26 mouse cellular contexts compared by ENCODE assay signal in the genomic region with DNA sequence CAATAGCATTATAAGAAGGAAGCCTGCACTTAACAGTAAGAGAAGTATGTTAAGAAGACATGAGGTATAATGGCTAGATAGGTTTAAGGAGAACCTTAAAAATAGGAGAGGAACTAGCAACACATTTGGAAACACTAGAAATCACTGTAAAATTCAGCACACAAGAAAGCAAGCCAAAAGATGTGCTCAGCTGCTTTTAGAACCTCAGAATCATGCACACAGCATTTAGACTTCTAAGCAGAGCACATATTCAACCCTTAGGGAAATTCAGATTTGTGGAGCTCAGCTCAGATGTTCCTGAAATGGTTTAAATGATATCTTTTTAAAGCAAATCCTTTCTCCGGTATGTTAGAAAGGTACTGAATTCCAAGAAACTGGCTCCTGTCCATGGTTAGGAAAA.
"Had no signal": no experiment of that assay in that cellular context is flagged by ENCODE, and none has a peak within 500 bp of the region (broad histone marks: within the 10 kb centered on the region; RNA-seq: fewer than 3 reads in every experiment).

No protein-coding gene starts in this region.

- DNase-seq: forebrain, postnatal 0 days; gastrocnemius, postnatal 14 days; gastrocnemius, postnatal 36 days; heart, adult 11 months; heart, adult 2 months; heart, postnatal 14 days; heart, postnatal 36 days; kidney, adult 11 months; kidney, adult 2 months; kidney, adult 9 months; kidney, postnatal 14 days; kidney, postnatal 36 days; layer of hippocampus, postnatal 36 days; left cerebral cortex, postnatal 4 days had no signal

- H3K4me2 ChIP-seq: heart, embryonic 11.5 days; heart, embryonic 13.5 days; heart, embryonic 15.5 days; hindbrain, embryonic 13.5 days; hindbrain, embryonic 15.5 days; kidney, embryonic 15.5 days; limb, embryonic 13.5 days; limb, embryonic 15.5 days; liver, embryonic 12.5 days had no signal

- H3K36me3 ChIP-seq: hindbrain, embryonic 13.5 days; kidney, embryonic 15.5 days; limb, embryonic 13.5 days; limb, embryonic 15.5 days; liver, embryonic 12.5 days had no signal

- H3K9me3 ChIP-seq: heart, embryonic 13.5 days; heart, embryonic 15.5 days; hindbrain, embryonic 13.5 days; hindbrain, embryonic 15.5 days; kidney, embryonic 15.5 days; limb, embryonic 13.5 days; limb, embryonic 15.5 days; liver, embryonic 12.5 days had no signal

- H3K4me3 ChIP-seq: heart, adult 2 months; heart, embryonic 13.5 days; heart, embryonic 15.5 days; hindbrain, embryonic 13.5 days; hindbrain, embryonic 15.5 days; kidney, embryonic 15.5 days; limb, embryonic 13.5 days; limb, embryonic 15.5 days; liver, embryonic 12.5 days had no signal

- H3K27me3 ChIP-seq: heart, embryonic 13.5 days; heart, embryonic 15.5 days; hindbrain, embryonic 13.5 days; hindbrain, embryonic 15.5 days; kidney, embryonic 15.5 days; limb, embryonic 13.5 days; limb, embryonic 15.5 days; liver, embryonic 12.5 days had no signal

- H3K27ac ChIP-seq: heart, adult 2 months; heart, embryonic 13.5 days; heart, embryonic 15.5 days; hindbrain, embryonic 13.5 days; hindbrain, embryonic 15.5 days; hindbrain, postnatal 0 days; kidney, embryonic 15.5 days; kidney, postnatal 0 days; limb, embryonic 13.5 days; limb, embryonic 15.5 days; liver, embryonic 12.5 days had no signal

- H3K4me1 ChIP-seq: heart, embryonic 13.5 days; heart, embryonic 15.5 days; hindbrain, embryonic 13.5 days; hindbrain, embryonic 15.5 days; kidney, embryonic 15.5 days; limb, embryonic 13.5 days; limb, embryonic 15.5 days; liver, embryonic 12.5 days had no signal

- H3K9ac ChIP-seq: forebrain, postnatal 0 days; heart, embryonic 13.5 days; heart, embryonic 15.5 days; hindbrain, embryonic 13.5 days; hindbrain, embryonic 15.5 days; kidney, embryonic 15.5 days; limb, embryonic 13.5 days; limb, embryonic 15.5 days; liver, embryonic 12.5 days had no signal

- ATAC-seq: forebrain, postnatal 0 days; hindbrain, postnatal 0 days; intestine, embryonic 16.5 days; liver, embryonic 12.5 days had no signal
